Mouse (Mus musculus): ENCODE results near the gene Cd101. TPM values are rescaled to one million over a fixed set of nuclear protein-coding genes. Genes with fewer than 3 reads are reported as not detected.

Gene Cd101
- polyA plus RNA-seq, 1 experiment: 1.9 TPM

GRCm38 (mm10) chr3:101011203-101011600, 18.2 kb downstream of the Cd101 start:
- Histone ChIP-seq H3K27me3 (ENCODE audit: control insufficient read depth, insufficient read depth, low read length) (no peaks in the 10 kb centered on the region), H3K4me3 (ENCODE audit: extremely low read depth, insufficient read depth, insufficient read length) (no peak overlapping the region), H3K4me1 (ENCODE audit: control insufficient read depth, insufficient read depth, insufficient read length) (peaks cover 16% of the 10 kb centered on the region), H3K27ac (ENCODE audit: insufficient read depth, low read length) (peak overlapping the region; percentile 42), H3K36me3 (ENCODE audit: control insufficient read depth, insufficient read depth, low read length) (no peaks in the 10 kb centered on the region)
- 72% methylated on average over 5 of the region's 5 CpGs for WGBS
- TF ChIP-seq CTCF (IDR thresholded peaks at IDR 0.05; ENCODE audit: extremely low read depth, insufficient read depth, insufficient read length, insufficient replicate concordance) (no peak), POLR2A (IDR thresholded peaks at IDR 0.05; ENCODE audit: low read depth, low read length) (no peak)
- no peak for DNase-seq (ENCODE audit: low read depth in 1 of 2, low spot score in 2 of 2)

GRCm38 (mm10) chr3:101010589-101011202, 18.7 kb downstream of the Cd101 start:
- TF ChIP-seq CTCF (IDR thresholded peaks at IDR 0.05; ENCODE audit: extremely low read depth, insufficient read depth, insufficient read length, insufficient replicate concordance) (no peak), POLR2A (IDR thresholded peaks at IDR 0.05; ENCODE audit: low read depth, low read length) (no peak)
- Histone ChIP-seq H3K4me3 (ENCODE audit: extremely low read depth, insufficient read depth, insufficient read length) (no peak overlapping the region), H3K4me1 (ENCODE audit: control insufficient read depth, insufficient read depth, insufficient read length) (peaks cover 16% of the 10 kb centered on the region), H3K27me3 (ENCODE audit: control insufficient read depth, insufficient read depth, low read length) (no peaks in the 10 kb centered on the region), H3K36me3 (ENCODE audit: control insufficient read depth, insufficient read depth, low read length) (no peaks in the 10 kb centered on the region), H3K27ac (ENCODE audit: insufficient read depth, low read length) (peak overlapping the region; percentile 57; the same call in 1 of the 2 replicates)
- DNase-seq (ENCODE audit: low read depth in 1 of 2, low spot score in 2 of 2): peak; percentile 39 to 43
- WGBS: 17% methylated on average over 4 of the region's 4 CpGs

- H3K4me3 ChIP-seq (ENCODE audit: extremely low read depth, insufficient read depth, insufficient read length): no peak overlapping the region
- no peak for DNase-seq (ENCODE audit: low read depth in 1 of 2, low spot score in 2 of 2)
- H3K27me3 ChIP-seq (ENCODE audit: control insufficient read depth, insufficient read depth, low read length): no peaks in the 10 kb centered on the region
- TF ChIP-seq CTCF (IDR thresholded peaks at IDR 0.05; ENCODE audit: extremely low read depth, insufficient read depth, insufficient read length, insufficient replicate concordance): no peak
- TF ChIP-seq POLR2A (IDR thresholded peaks at IDR 0.05; ENCODE audit: low read depth, low read length): no peak
- no peaks in the 10 kb centered on the region for H3K36me3 ChIP-seq (ENCODE audit: control insufficient read depth, insufficient read depth, low read length)
- 79% methylated on average over 5 of the region's 5 CpGs for WGBS
- peaks cover 13% of the 10 kb centered on the region for H3K4me1 ChIP-seq (ENCODE audit: control insufficient read depth, insufficient read depth, insufficient read length)
- H3K27ac ChIP-seq (ENCODE audit: insufficient read depth, low read length): no peak overlapping the region
Observed at GRCm38 (mm10) chr3:101007112-101007782, 22.1 kb downstream of the Cd101 start.

- Histone ChIP-seq H3K36me3 (ENCODE audit: control insufficient read depth, insufficient read depth, low read length) (no peaks in the 10 kb centered on the region), H3K4me3 (ENCODE audit: extremely low read depth, insufficient read depth, insufficient read length) (no peak overlapping the region), H3K27me3 (ENCODE audit: control insufficient read depth, insufficient read depth, low read length) (no peaks in the 10 kb centered on the region), H3K4me1 (ENCODE audit: control insufficient read depth, insufficient read depth, insufficient read length) (peaks cover 4% of the 10 kb centered on the region), H3K27ac (ENCODE audit: insufficient read depth, low read length) (no peak overlapping the region)
- no peak for TF ChIP-seq CTCF (IDR thresholded peaks at IDR 0.05; ENCODE audit: extremely low read depth, insufficient read depth, insufficient read length, insufficient replicate concordance)
- no peak for TF ChIP-seq POLR2A (IDR thresholded peaks at IDR 0.05; ENCODE audit: low read depth, low read length)
- WGBS: 88% methylated on average over 6 of the region's 6 CpGs
- no peak for DNase-seq (ENCODE audit: low read depth in 1 of 2, low spot score in 2 of 2)
Observed at GRCm38 (mm10) chr3:101005392-101005791, 24.0 kb downstream of the Cd101 start.

- Histone ChIP-seq H3K27me3 (ENCODE audit: control insufficient read depth, insufficient read depth, low read length) (no peaks in the 10 kb centered on the region), H3K36me3 (ENCODE audit: control insufficient read depth, insufficient read depth, low read length) (no peaks in the 10 kb centered on the region), H3K4me1 (ENCODE audit: control insufficient read depth, insufficient read depth, insufficient read length) (peaks cover 2% of the 10 kb centered on the region; the same call in 1 of the 2 replicates), H3K27ac (ENCODE audit: insufficient read depth, low read length) (no peak overlapping the region), H3K4me3 (ENCODE audit: extremely low read depth, insufficient read depth, insufficient read length) (no peak overlapping the region)
- no peak for TF ChIP-seq POLR2A (IDR thresholded peaks at IDR 0.05; ENCODE audit: low read depth, low read length)
- TF ChIP-seq CTCF (IDR thresholded peaks at IDR 0.05; ENCODE audit: extremely low read depth, insufficient read depth, insufficient read length, insufficient replicate concordance): no peak
- DNase-seq (ENCODE audit: low read depth in 1 of 2, low spot score in 2 of 2): no peak
- WGBS: 26% methylated on average over 15 of the region's 15 CpGs
Observed at GRCm38 (mm10) chr3:101003575-101004356, 25.6 kb downstream of the Cd101 start.

- DNase-seq (ENCODE audit: low read depth in 1 of 2, low spot score in 2 of 2): no peak
- H3K4me3 ChIP-seq (ENCODE audit: extremely low read depth, insufficient read depth, insufficient read length): no peak overlapping the region
- TF ChIP-seq CTCF (IDR thresholded peaks at IDR 0.05; ENCODE audit: extremely low read depth, insufficient read depth, insufficient read length, insufficient replicate concordance) (no peak), POLR2A (IDR thresholded peaks at IDR 0.05; ENCODE audit: low read depth, low read length) (no peak)
- H3K4me1 ChIP-seq (ENCODE audit: control insufficient read depth, insufficient read depth, insufficient read length): peaks cover 2% of the 10 kb centered on the region; the same call in 1 of the 2 replicates
- no peaks in the 10 kb centered on the region for H3K27me3 ChIP-seq (ENCODE audit: control insufficient read depth, insufficient read depth, low read length)
- no peak overlapping the region for H3K27ac ChIP-seq (ENCODE audit: insufficient read depth, low read length)
- WGBS: 71% methylated on average over 2 of the region's 2 CpGs
- no peaks in the 10 kb centered on the region for H3K36me3 ChIP-seq (ENCODE audit: control insufficient read depth, insufficient read depth, low read length)
Observed at GRCm38 (mm10) chr3:100999732-101000131, 29.6 kb downstream of the Cd101 start.

Data from spleen, adult 2 months (tissue).